Mouse (Mus musculus) heart, embryonic 13.5 days (tissue): ENCODE measurements around the gene Pram1. TPM values are rescaled to one million over a fixed set of nuclear protein-coding genes. Genes with fewer than 3 reads are reported as not detected.

Experiments used
- ATAC-seq: fragments of 200-750 bp; cut with Nextera tagmentation; 2 replicates; pipeline ENCODE4 v1.8.0; 2017; ENCODE audit warnings: moderate TSS enrichment; ENCODE audit not compliant: insufficient number of reproducible peaks, low FRiP score, low TSS enrichment; ENCODE audit errors: extremely low read depth
- H3K27ac ChIP-seq: fragments of 300-500 bp; sonication (generic); replicated peaks from 2 replicates; pipeline ENCODE4 v1.5.1; 2015; ENCODE audit warnings: moderate library complexity, mild to moderate bottlenecking, inconsistent platforms
- H3K27me3 ChIP-seq: fragments of 300-500 bp; sonication (generic); replicated peaks from 2 replicates; pipeline ENCODE4 v1.6.1; 2015; ENCODE audit warnings: mild to moderate bottlenecking, inconsistent platforms
- H3K36me3 ChIP-seq: fragments of 300-500 bp; sonication (generic); 2 replicates; pipeline ENCODE4 v1.6.1; 2015; ENCODE audit warnings: mild to moderate bottlenecking, inconsistent platforms
- H3K4me1 ChIP-seq: fragments of 300-500 bp; sonication (generic); 2 replicates; pipeline ENCODE4 v1.6.1; 2015; ENCODE audit warnings: inconsistent platforms
- H3K4me2 ChIP-seq: fragments of 300-500 bp; sonication (generic); 2 replicates; pipeline ENCODE4 v1.6.1; 2015; ENCODE audit warnings: inconsistent platforms, mild to moderate bottlenecking, moderate library complexity
- H3K4me3 ChIP-seq: fragments of 300-500 bp; sonication (generic); 2 replicates; pipeline ENCODE4 v1.5.1; 2015; ENCODE audit warnings: moderate library complexity, mild to moderate bottlenecking, inconsistent platforms
- H3K9ac ChIP-seq: fragments of 300-500 bp; sonication (generic); 2 replicates; pipeline ENCODE4 v1.6.1; 2015; ENCODE audit warnings: inconsistent platforms, mild to moderate bottlenecking, moderate library complexity
- H3K9me3 ChIP-seq: fragments of 300-500 bp; sonication (generic); 2 replicates; pipeline ENCODE4 v1.6.1; 2016; ENCODE audit warnings: inconsistent platforms
- WGBS: fragments of 180-500 bp; shearing (Covaris S2); methylation state at CpG from one replicate; pipeline ENCODE4 v1.1.7; 2015; ENCODE audit warnings: mixed read lengths; 5-methylcytosine and 5-hydroxymethylcytosine counted together
- polyA plus RNA-seq: library from polyadenylated mRNA; unstranded; fragments of >200 nt; fragmentation: Nextera tagmentation; extraction: Ambion mirVana; gene quantifications from 2 replicates; pipeline ENCODE4 v1.2.1, GENCODE M21; 2015

The Pram1 gene
- polyA plus RNA-seq, 1 experiment from 2014 or later: 0.64 TPM

GRCm38 (mm10) chr17:33629487-33630125 lies 8.2 kb upstream of the Pram1 start:
- H3K27ac ChIP-seq: peak overlapping the region; percentile 95
- peaks cover 29% of the 10 kb centered on the region for H3K4me1 ChIP-seq
- H3K36me3 ChIP-seq: peaks cover 39% of the 10 kb centered on the region
- H3K27me3 ChIP-seq: no peaks in the 10 kb centered on the region
- 46% methylated on average over 12 of the region's 12 CpGs for WGBS
- H3K9ac ChIP-seq: peak overlapping the region; percentile 83
- ATAC-seq: peak; percentile 3; the same call in 1 of the 2 replicates
- H3K4me3 ChIP-seq: peak overlapping the region; percentile 63
- no peaks in the 10 kb centered on the region for H3K9me3 ChIP-seq
- H3K4me2 ChIP-seq: peak overlapping the region; percentile 85

GRCm38 (mm10) chr17:33630171-33630895 lies 7.5 kb upstream of the Pram1 start:
- Histone ChIP-seq H3K9ac (peak overlapping the region; percentile 83), H3K36me3 (peaks cover 45% of the 10 kb centered on the region), H3K4me2 (peak overlapping the region; percentile 85), H3K27ac (no peak overlapping the region), H3K4me1 (peaks cover 29% of the 10 kb centered on the region), H3K4me3 (peak overlapping the region; percentile 63), H3K9me3 (no peaks in the 10 kb centered on the region), H3K27me3 (no peaks in the 10 kb centered on the region)
- no peak for ATAC-seq
- WGBS: 66% methylated on average over 13 of the region's 13 CpGs

GRCm38 (mm10) chr17:33631236-33631635 lies 6.6 kb upstream of the Pram1 start:
- Histone ChIP-seq H3K4me2 (no peak overlapping the region), H3K36me3 (peaks cover 54% of the 10 kb centered on the region), H3K27ac (no peak overlapping the region), H3K4me3 (no peak overlapping the region), H3K9me3 (no peaks in the 10 kb centered on the region), H3K4me1 (peaks cover 29% of the 10 kb centered on the region), H3K27me3 (no peaks in the 10 kb centered on the region), H3K9ac (no peak overlapping the region)
- 92% methylated on average over 9 of the region's 9 CpGs for WGBS
- no peak for ATAC-seq

GRCm38 (mm10) chr17:33631796-33632195 lies 6.1 kb upstream of the Pram1 start:
- ATAC-seq: no peak
- H3K27me3 ChIP-seq: no peaks in the 10 kb centered on the region
- no peaks in the 10 kb centered on the region for H3K9me3 ChIP-seq
- peaks cover 29% of the 10 kb centered on the region for H3K4me1 ChIP-seq
- no peak overlapping the region for H3K27ac ChIP-seq
- peaks cover 54% of the 10 kb centered on the region for H3K36me3 ChIP-seq
- no peak overlapping the region for H3K9ac ChIP-seq
- WGBS: 72% methylated on average over 5 of the region's 5 CpGs
- no peak overlapping the region for H3K4me3 ChIP-seq
- no peak overlapping the region for H3K4me2 ChIP-seq

- no peak overlapping the region for H3K4me2 ChIP-seq
- ATAC-seq: no peak
Measured at GRCm38 (mm10) chr17:33637038-33637437, 818 bp upstream of the Pram1 start.

GRCm38 (mm10) chr17:33639743-33640142 lies 1.9 kb downstream of the Pram1 start:
- no peaks in the 10 kb centered on the region for H3K9me3 ChIP-seq
- no peak overlapping the region for H3K4me2 ChIP-seq
- H3K27me3 ChIP-seq: no peaks in the 10 kb centered on the region
- no peak overlapping the region for H3K27ac ChIP-seq
- no peak overlapping the region for H3K4me3 ChIP-seq
- peaks cover 66% of the 10 kb centered on the region for H3K36me3 ChIP-seq
- no peak overlapping the region for H3K9ac ChIP-seq
- no peak for ATAC-seq
- 0 out of 2 replicates have a peak, but pooled peaks cover 4% of the 10 kb centered on the region for H3K4me1 ChIP-seq
- 39% methylated on average over 6 of the region's 6 CpGs for WGBS

More at GRCm38 (mm10) chr17:33637038-33637437, 818 bp upstream of the Pram1 start:
- Histone ChIP-seq H3K27ac (no peak overlapping the region), H3K9ac (no peak overlapping the region), H3K27me3 (no peaks in the 10 kb centered on the region), H3K4me1 (peaks cover 4% of the 10 kb centered on the region; the same call in 1 of the 2 replicates), H3K36me3 (peaks cover 59% of the 10 kb centered on the region), H3K4me3 (no peak overlapping the region), H3K9me3 (no peaks in the 10 kb centered on the region)
- 70% methylated on average over 2 of the region's 2 CpGs for WGBS

- Histone ChIP-seq H3K9me3 (no peaks in the 10 kb centered on the region), H3K9ac (no peak overlapping the region), H3K4me2 (no peak overlapping the region), H3K36me3 (peaks cover 74% of the 10 kb centered on the region), H3K27ac (no peak overlapping the region), H3K4me1 (no peaks in the 10 kb centered on the region), H3K4me3 (no peak overlapping the region), H3K27me3 (no peaks in the 10 kb centered on the region)
- ATAC-seq: no peak
- 92% methylated on average over 4 of the region's 4 CpGs for WGBS
Measured at GRCm38 (mm10) chr17:33644068-33644467, 6.2 kb downstream of the Pram1 start.

- Histone ChIP-seq H3K4me2 (no peak overlapping the region), H3K4me3 (no peak overlapping the region), H3K9ac (no peak overlapping the region), H3K9me3 (no peaks in the 10 kb centered on the region), H3K36me3 (peaks cover 80% of the 10 kb centered on the region), H3K4me1 (no peaks in the 10 kb centered on the region), H3K27me3 (no peaks in the 10 kb centered on the region), H3K27ac (no peak overlapping the region)
- WGBS: 91% methylated on average over 8 of the region's 8 CpGs
- ATAC-seq: no peak
Measured at GRCm38 (mm10) chr17:33645073-33645472, 7.2 kb downstream of the Pram1 start.

- H3K9ac ChIP-seq: no peak overlapping the region
- H3K27me3 ChIP-seq: no peaks in the 10 kb centered on the region
- 97% methylated on average over 34 of the region's 34 CpGs for WGBS
- no peak overlapping the region for H3K27ac ChIP-seq
- no peak overlapping the region for H3K4me2 ChIP-seq
- no peaks in the 10 kb centered on the region for H3K9me3 ChIP-seq
- H3K4me1 ChIP-seq: no peaks in the 10 kb centered on the region
- H3K36me3 ChIP-seq: peaks cover 98% of the 10 kb centered on the region
- H3K4me3 ChIP-seq: no peak overlapping the region
- peak; percentile 42; the same call in 1 of the 2 replicates for ATAC-seq
Measured at GRCm38 (mm10) chr17:33649781-33650475, 12.1 kb downstream of the Pram1 start.

- 46% methylated on average over 3 of the region's 3 CpGs for WGBS
- Histone ChIP-seq H3K36me3 (peaks cover 67% of the 10 kb centered on the region), H3K4me3 (no peak overlapping the region), H3K9ac (no peak overlapping the region), H3K9me3 (no peaks in the 10 kb centered on the region), H3K4me2 (no peak overlapping the region), H3K4me1 (peaks cover 23% of the 10 kb centered on the region), H3K27me3 (no peaks in the 10 kb centered on the region), H3K27ac (0 out of 2 replicates have a peak overlapping the region, but pooled peaks have one; percentile 24)
- no peak for ATAC-seq
Measured at GRCm38 (mm10) chr17:33666813-33667212, 29.0 kb downstream of the Pram1 start.

- Histone ChIP-seq H3K27me3 (no peaks in the 10 kb centered on the region), H3K4me2 (no peak overlapping the region), H3K9ac (no peak overlapping the region), H3K4me3 (no peak overlapping the region), H3K9me3 (no peaks in the 10 kb centered on the region), H3K36me3 (peaks cover 48% of the 10 kb centered on the region), H3K27ac (no peak overlapping the region), H3K4me1 (peaks cover 34% of the 10 kb centered on the region)
- WGBS: 91% methylated on average over 3 of the region's 3 CpGs
- ATAC-seq: no peak
Measured at GRCm38 (mm10) chr17:33669681-33670080, 31.8 kb downstream of the Pram1 start.
